Mouse (Mus musculus): ENCODE data around the gene Suclg2. TPM values are rescaled to one million over a fixed set of nuclear protein-coding genes. Genes with fewer than 3 reads are reported as not detected.

Suclg2 gene
- polyA plus RNA-seq, 2 experiments, result 21.1 to 33.8 TPM

- Histone ChIP-seq H3K4me2 (ENCODE audit: low read depth) (no peak overlapping the region), H3K9ac (replicated peaks) (no peak overlapping the region), H3K27ac (no peak overlapping the region), H3K36me3 (replicated peaks; ENCODE audit: control insufficient read depth, insufficient read depth, low read depth) (no peaks in the 10 kb centered on the region), H3K27me3 (ENCODE audit: control insufficient read depth, insufficient read depth, low read length) (no peaks in the 10 kb centered on the region), H3K9me3 (ENCODE audit: control insufficient read depth, low read length) (no peaks in the 10 kb centered on the region), H3K4me1 (replicated peaks; ENCODE audit: control insufficient read depth in 2 of 2, insufficient read depth in 2 of 2, low read length in 1 of 2) (peaks cover 0 to 3% of the 10 kb centered on the region in 2 experiments; a peak in 1 of 4 replicates), H3K4me3 (ENCODE audit: insufficient read depth in 1 of 2, low read depth in 2 of 2, low read length in 2 of 2) (no peak overlapping the region)
- DNase-seq (ENCODE audit: low read depth in 3 of 3, low spot score in 3 of 3) (no peak), ATAC-seq (ENCODE audit: insufficient read depth) (no peak)
- WGBS (ENCODE audit: insufficient replicate concordance), result 66% methylated on average over 13 of the region's 13 CpGs
- TF ChIP-seq CTCF (IDR thresholded peaks at IDR 0.05; ENCODE audit: low read depth), result no peak
- TF ChIP-seq EP300 (IDR thresholded peaks at IDR 0.05; ENCODE audit: low read depth), result no peak
Observed at GRCm38 (mm10) chr6:95650082-95650722, 68.4 kb downstream of the Suclg2 start.

GRCm38 (mm10) chr6:95649123-95649663 lies 69.4 kb downstream of the Suclg2 start:
- Histone ChIP-seq H3K9ac (replicated peaks) (no peak overlapping the region), H3K27me3 (ENCODE audit: control insufficient read depth, insufficient read depth, low read length) (no peaks in the 10 kb centered on the region), H3K4me3 (ENCODE audit: insufficient read depth in 1 of 2, low read depth in 2 of 2, low read length in 2 of 2) (no peak overlapping the region), H3K4me1 (replicated peaks; ENCODE audit: control insufficient read depth in 2 of 2, insufficient read depth in 2 of 2, low read length in 1 of 2) (peaks cover 0 to 3% of the 10 kb centered on the region in 2 experiments; a peak in 1 of 4 replicates), H3K36me3 (replicated peaks; ENCODE audit: control insufficient read depth, insufficient read depth, low read depth) (no peaks in the 10 kb centered on the region), H3K27ac (no peak overlapping the region), H3K4me2 (ENCODE audit: low read depth) (no peak overlapping the region), H3K9me3 (ENCODE audit: control insufficient read depth, low read length) (no peaks in the 10 kb centered on the region)
- 77% methylated on average over 10 of the region's 10 CpGs for WGBS (ENCODE audit: insufficient replicate concordance)
- TF ChIP-seq CTCF (IDR thresholded peaks at IDR 0.05; ENCODE audit: low read depth) (no peak), EP300 (IDR thresholded peaks at IDR 0.05; ENCODE audit: low read depth) (no peak)
- DNase-seq (ENCODE audit: low read depth in 3 of 3, low spot score in 3 of 3), result no peak
- ATAC-seq (ENCODE audit: insufficient read depth), result no peak

GRCm38 (mm10) chr6:95637416-95637815 lies 81.2 kb downstream of the Suclg2 start:
- TF ChIP-seq CTCF (IDR thresholded peaks at IDR 0.05; ENCODE audit: low read depth), result no peak
- TF ChIP-seq EP300 (IDR thresholded peaks at IDR 0.05; ENCODE audit: low read depth), result no peak
- Histone ChIP-seq H3K4me3 (ENCODE audit: insufficient read depth in 1 of 2, low read depth in 2 of 2, low read length in 2 of 2) (no peak overlapping the region), H3K27me3 (ENCODE audit: control insufficient read depth, insufficient read depth, low read length) (no peaks in the 10 kb centered on the region), H3K4me1 (replicated peaks; ENCODE audit: control insufficient read depth in 2 of 2, insufficient read depth in 2 of 2, low read length in 1 of 2) (no peaks in the 10 kb centered on the region), H3K9me3 (ENCODE audit: control insufficient read depth, low read length) (no peaks in the 10 kb centered on the region), H3K36me3 (replicated peaks; ENCODE audit: control insufficient read depth, insufficient read depth, low read depth) (no peaks in the 10 kb centered on the region), H3K4me2 (ENCODE audit: low read depth) (no peak overlapping the region), H3K27ac (no peak overlapping the region), H3K9ac (replicated peaks) (no peak overlapping the region)
- WGBS (ENCODE audit: insufficient replicate concordance), result 65% methylated on average over 2 of the region's 2 CpGs
- ATAC-seq (ENCODE audit: insufficient read depth) (no peak), DNase-seq (ENCODE audit: low read depth in 3 of 3, low spot score in 3 of 3) (no peak)

GRCm38 (mm10) chr6:95635411-95635810 lies 83.2 kb downstream of the Suclg2 start:
- Histone ChIP-seq H3K27me3 (ENCODE audit: control insufficient read depth, insufficient read depth, low read length) (no peaks in the 10 kb centered on the region), H3K27ac (no peak overlapping the region), H3K36me3 (replicated peaks; ENCODE audit: control insufficient read depth, insufficient read depth, low read depth) (no peaks in the 10 kb centered on the region), H3K4me2 (ENCODE audit: low read depth) (no peak overlapping the region), H3K9ac (replicated peaks) (no peak overlapping the region), H3K9me3 (ENCODE audit: control insufficient read depth, low read length) (no peaks in the 10 kb centered on the region), H3K4me1 (replicated peaks; ENCODE audit: control insufficient read depth in 2 of 2, insufficient read depth in 2 of 2, low read length in 1 of 2) (no peaks in the 10 kb centered on the region), H3K4me3 (ENCODE audit: insufficient read depth in 1 of 2, low read depth in 2 of 2, low read length in 2 of 2) (no peak overlapping the region)
- no peak for ATAC-seq (ENCODE audit: insufficient read depth)
- WGBS (ENCODE audit: insufficient replicate concordance), result 65% methylated on average over 2 of the region's 2 CpGs
- no peak for TF ChIP-seq CTCF (IDR thresholded peaks at IDR 0.05; ENCODE audit: low read depth)
- no peak for DNase-seq (ENCODE audit: low read depth in 3 of 3, low spot score in 3 of 3)

- no peak for TF ChIP-seq CTCF (IDR thresholded peaks at IDR 0.05; ENCODE audit: low read depth)
- TF ChIP-seq EP300 (IDR thresholded peaks at IDR 0.05; ENCODE audit: low read depth), result no peak
- H3K9me3 ChIP-seq (ENCODE audit: control insufficient read depth, low read length), result no peaks in the 10 kb centered on the region
- H3K27me3 ChIP-seq (ENCODE audit: control insufficient read depth, insufficient read depth, low read length), result no peaks in the 10 kb centered on the region
- no peaks in the 10 kb centered on the region for H3K4me1 ChIP-seq (replicated peaks; ENCODE audit: control insufficient read depth in 2 of 2, insufficient read depth in 2 of 2, low read length in 1 of 2)
- H3K4me2 ChIP-seq (ENCODE audit: low read depth), result no peak overlapping the region
- no peaks in the 10 kb centered on the region for H3K36me3 ChIP-seq (replicated peaks; ENCODE audit: control insufficient read depth, insufficient read depth, low read depth)
- no peak overlapping the region for H3K4me3 ChIP-seq (ENCODE audit: insufficient read depth in 1 of 2, low read depth in 2 of 2, low read length in 2 of 2)
- H3K9ac ChIP-seq (replicated peaks), result no peak overlapping the region
- DNase-seq (ENCODE audit: low read depth in 3 of 3, low spot score in 3 of 3) (no peak), ATAC-seq (ENCODE audit: insufficient read depth) (no peak)
- no peak overlapping the region for H3K27ac ChIP-seq
- 69% methylated on average over 7 of the region's 7 CpGs for WGBS (ENCODE audit: insufficient replicate concordance)
Observed at GRCm38 (mm10) chr6:95629071-95629470, 89.5 kb downstream of the Suclg2 start.

Data from liver, embryonic 14.5 days (tissue).